Mouse (Mus musculus) central nervous system, embryonic 11.5 days (tissue): Measurements from ENCODE around the gene Dmpk. TPM values are rescaled to one million over a fixed set of nuclear protein-coding genes. Genes with fewer than 3 reads are reported as not detected.

Experiments used
- polyA plus RNA-seq: library from polyadenylated mRNA; depleted of rRNA; stranded (reverse); fragments of >200 nt; gene quantifications from 2 replicates; pipeline ENCODE4 v1.2.3, GENCODE M21; 2012; rRNA removed

Dmpk gene
- 67.7 and 68.8 TPM in 2 replicates for polyA plus RNA-seq

DNA sequence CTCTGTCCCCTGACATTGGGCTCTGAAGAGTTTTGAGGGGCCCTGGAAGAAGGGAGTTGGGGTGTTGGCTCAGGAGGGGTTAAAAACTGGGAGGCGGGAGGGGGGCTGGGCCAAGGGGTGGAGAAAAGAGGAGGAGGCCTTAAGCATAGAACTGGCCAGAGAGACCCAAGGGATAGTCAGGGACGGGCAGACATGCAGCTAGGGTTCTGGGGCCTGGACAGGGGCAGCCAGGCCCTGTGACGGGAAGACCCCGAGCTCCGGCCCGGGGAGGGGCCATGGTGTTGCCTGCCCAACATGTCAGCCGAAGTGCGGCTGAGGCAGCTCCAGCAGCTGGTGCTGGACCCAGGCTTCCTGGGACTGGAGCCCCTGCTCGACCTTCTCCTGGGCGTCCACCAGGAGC, at the start of gene Dmpk:
TSS of gene Dmpk (plus strand) at position 149 of the 400 bp plus-strand sequence.

DNA sequence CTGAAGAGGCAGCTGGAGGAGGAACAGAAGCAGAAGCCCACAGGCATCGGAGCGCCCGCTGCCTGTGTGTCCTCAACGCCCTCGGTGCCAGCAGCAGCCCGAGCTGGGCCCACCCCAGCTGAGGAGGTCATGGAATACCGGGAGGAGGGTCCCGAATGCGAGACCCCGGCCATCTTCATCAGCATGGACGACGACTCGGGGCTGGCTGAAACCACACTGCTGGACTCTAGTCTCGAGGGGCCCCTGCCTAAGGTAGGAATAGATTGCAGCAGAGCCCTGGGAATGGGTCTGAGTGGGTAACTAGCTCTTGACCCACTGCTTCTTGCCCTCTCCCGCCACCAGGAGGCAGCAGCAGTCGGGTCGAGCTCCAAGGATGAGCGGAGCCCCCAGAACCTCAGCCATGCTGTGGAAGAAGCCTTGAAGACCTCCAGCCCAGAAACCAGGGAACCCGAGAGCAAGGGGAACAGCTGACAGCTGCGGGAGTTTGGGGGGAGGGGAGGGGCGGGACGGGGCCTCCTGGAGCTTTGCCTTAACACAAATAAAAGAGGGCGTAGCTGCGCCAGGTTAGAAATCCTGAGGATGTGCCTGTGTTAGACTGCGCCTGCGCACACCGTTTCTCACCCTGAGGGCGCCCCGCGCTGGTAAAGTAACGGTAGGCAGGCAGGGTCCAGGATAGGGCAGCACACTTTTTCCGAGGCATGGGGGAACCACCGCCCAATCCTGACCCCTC, 29.4 kb upstream of the Dmpk start, which contains the start of gene Rsph6a:
TSS of gene Rsph6a (plus strand) at position 644 of the 730 bp plus-strand sequence.

GRCm38 (mm10) chr7:19075723-19076585, 7.7 kb upstream of the Dmpk start, which contains the start of gene Dmwd:
Dmwd (plus strand) TSS chr7:19076227.

DNA sequence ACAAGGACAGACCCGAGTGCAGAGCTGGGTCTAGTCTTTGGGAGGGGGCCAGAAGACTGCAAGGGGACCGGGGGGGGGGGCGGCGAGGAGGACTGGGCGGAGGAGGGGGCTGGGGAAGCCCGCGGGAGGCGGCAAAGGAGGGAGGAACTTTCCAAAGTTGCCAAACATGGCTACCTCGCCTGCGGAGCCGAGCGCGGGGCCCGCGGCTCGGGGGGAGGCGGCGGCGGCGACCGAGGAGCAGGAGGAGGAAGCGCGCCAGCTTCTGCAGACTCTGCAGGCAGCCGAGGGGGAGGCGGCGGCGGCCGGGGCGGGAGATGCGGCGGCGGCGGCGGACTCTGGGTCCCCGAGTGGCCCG, 10.8 kb downstream of the Dmpk start, which contains the start of gene Six5:
TSS of gene Six5 (plus strand) at position 124 of the 355 bp plus-strand sequence.

GRCm38 (mm10) chr7:19118028-19118771, 34.6 kb downstream of the Dmpk start, which contains the start of gene Gm4969:
Gm4969 (minus strand) TSS chr7:19118368.

GRCm38 (mm10) chr7:19119631-19120429, 36.2 kb downstream of the Dmpk start, which contains the start of gene Fbxo46:
Fbxo46 (plus strand) TSS chr7:19119859.

Other genes starting within 250 kb of the Dmpk start
- 0.51 and 0.59 TPM in 2 replicates for gene Mill2, start 243.9 kb upstream of the Dmpk start, polyA plus RNA-seq
- gene Pglyrp1, start 212.5 kb upstream of the Dmpk start, polyA plus RNA-seq, result 0.67 and 1.1 TPM in 2 replicates
- 39.2 and 123 TPM in 2 replicates for gene Ccdc61, start 173.4 kb upstream of the Dmpk start, polyA plus RNA-seq
- gene Nova2, start 158.0 kb upstream of the Dmpk start, polyA plus RNA-seq, result 15.5 and 23.3 TPM in 2 replicates
- gene Nanos2, start 96.4 kb upstream of the Dmpk start, polyA plus RNA-seq, result 0.32 and 0.84 TPM in 2 replicates
- gene Mypop, start 92.6 kb upstream of the Dmpk start, polyA plus RNA-seq, result 7.1 and 7.9 TPM in 2 replicates
- gene Irf2bp1, start 79.8 kb upstream of the Dmpk start, polyA plus RNA-seq, result 31.9 and 58.6 TPM in 2 replicates
- gene Foxa3, start 60.3 kb upstream of the Dmpk start, polyA plus RNA-seq, result 0.57 and 0.67 TPM in 2 replicates
- gene Sympk, start 59.5 kb upstream of the Dmpk start, polyA plus RNA-seq, result 84.7 and 90.8 TPM in 2 replicates
- 0.02 and 0.11 TPM in 2 replicates for gene Rsph6a, start 29.2 kb upstream of the Dmpk start, polyA plus RNA-seq
- 85.3 and 111 TPM in 2 replicates for gene Dmwd, start 7.6 kb upstream of the Dmpk start, polyA plus RNA-seq
- gene Six5, start 10.7 kb downstream of the Dmpk start, polyA plus RNA-seq, result 35.0 and 44.6 TPM in 2 replicates
- gene Gm4969, start 34.5 kb downstream of the Dmpk start, polyA plus RNA-seq, result 0.97 and 3.3 TPM in 2 replicates
- 10.6 and 11.1 TPM in 2 replicates for gene Fbxo46, start 36.0 kb downstream of the Dmpk start, polyA plus RNA-seq
- 9.8 and 13.3 TPM in 2 replicates for gene Qpctl, start 65.4 kb downstream of the Dmpk start, polyA plus RNA-seq
- 200 and 212 TPM in 2 replicates for gene Snrpd2, start 65.9 kb downstream of the Dmpk start, polyA plus RNA-seq
- gene Gipr, start 82.3 kb downstream of the Dmpk start, polyA plus RNA-seq, result 2.4 and 3.1 TPM in 2 replicates
- 26.1 and 34.5 TPM in 2 replicates for gene Eml2, start 92.6 kb downstream of the Dmpk start, polyA plus RNA-seq
- 1.6 and 4.5 TPM in 2 replicates for gene Gpr4, start 128.7 kb downstream of the Dmpk start, polyA plus RNA-seq
- 24.3 and 29.1 TPM in 2 replicates for gene Opa3, start 144.5 kb downstream of the Dmpk start, polyA plus RNA-seq
- 67.2 and 70.5 TPM in 2 replicates for gene Vasp, start 188.0 kb downstream of the Dmpk start, polyA plus RNA-seq
- 0.10 and 0.32 TPM in 2 replicates for gene Ppm1n, start 196.2 kb downstream of the Dmpk start, polyA plus RNA-seq
- gene Rtn2, start 198.8 kb downstream of the Dmpk start, polyA plus RNA-seq, result 46.8 and 47.1 TPM in 2 replicates
- gene Fosb, start 226.2 kb downstream of the Dmpk start, polyA plus RNA-seq, result 0.06 and 0.07 TPM in 2 replicates